Mouse (Mus musculus) frontal cortex, postnatal 36 days (tissue): ENCODE data around the gene Nr2e1.

Experiments
- DNase-seq, 2 experiments: peaks; one replicate each; pipeline ENCODE4 v3.0.0; 2022; ENCODE audit warnings: low spot score in 2 of 2

Gene Nr2e1

GRCm38 (mm10) chr10:42546507-42546906 lies 36.9 kb downstream of the Nr2e1 start:
- DNase-seq: no peak

DNA sequence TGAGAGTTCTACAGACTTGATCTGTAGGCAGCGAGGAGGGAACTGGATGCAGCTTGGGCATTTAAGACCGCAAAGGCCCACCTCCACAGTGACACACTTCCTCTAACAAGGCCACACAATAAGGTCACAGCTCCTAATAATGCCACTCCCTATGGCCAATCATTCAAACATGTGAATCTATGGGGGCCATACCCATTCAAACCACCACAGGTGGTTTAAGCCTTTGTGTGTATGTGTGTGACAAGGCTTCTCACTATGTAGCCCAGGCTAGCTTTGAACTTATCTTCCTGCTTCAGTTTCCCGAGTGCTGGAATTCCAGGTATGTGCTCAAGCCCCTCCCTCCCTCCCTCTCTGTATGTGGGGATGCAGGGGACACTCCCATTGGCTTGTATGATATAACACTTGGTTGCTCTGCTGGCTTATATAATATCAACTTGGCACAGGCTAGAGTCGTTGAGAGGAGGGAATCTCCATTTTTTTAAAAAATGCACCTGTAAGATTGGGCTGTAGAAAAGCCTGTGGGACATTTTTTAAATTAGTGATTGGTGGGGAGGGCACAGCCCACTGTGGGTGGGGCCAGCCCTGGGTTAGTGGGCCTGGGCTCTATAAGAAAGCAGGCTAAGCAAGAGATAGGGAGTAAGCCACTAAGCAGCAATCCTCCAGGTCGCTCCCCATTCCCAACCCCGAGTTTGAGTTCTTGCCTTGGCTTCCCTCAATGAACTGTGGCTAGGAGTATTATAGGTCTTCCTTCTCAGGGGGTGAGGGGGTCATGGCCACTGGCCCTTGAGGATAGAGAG lies 37.5 kb downstream of the Nr2e1 start:
- DNase-seq: no peak

DNA sequence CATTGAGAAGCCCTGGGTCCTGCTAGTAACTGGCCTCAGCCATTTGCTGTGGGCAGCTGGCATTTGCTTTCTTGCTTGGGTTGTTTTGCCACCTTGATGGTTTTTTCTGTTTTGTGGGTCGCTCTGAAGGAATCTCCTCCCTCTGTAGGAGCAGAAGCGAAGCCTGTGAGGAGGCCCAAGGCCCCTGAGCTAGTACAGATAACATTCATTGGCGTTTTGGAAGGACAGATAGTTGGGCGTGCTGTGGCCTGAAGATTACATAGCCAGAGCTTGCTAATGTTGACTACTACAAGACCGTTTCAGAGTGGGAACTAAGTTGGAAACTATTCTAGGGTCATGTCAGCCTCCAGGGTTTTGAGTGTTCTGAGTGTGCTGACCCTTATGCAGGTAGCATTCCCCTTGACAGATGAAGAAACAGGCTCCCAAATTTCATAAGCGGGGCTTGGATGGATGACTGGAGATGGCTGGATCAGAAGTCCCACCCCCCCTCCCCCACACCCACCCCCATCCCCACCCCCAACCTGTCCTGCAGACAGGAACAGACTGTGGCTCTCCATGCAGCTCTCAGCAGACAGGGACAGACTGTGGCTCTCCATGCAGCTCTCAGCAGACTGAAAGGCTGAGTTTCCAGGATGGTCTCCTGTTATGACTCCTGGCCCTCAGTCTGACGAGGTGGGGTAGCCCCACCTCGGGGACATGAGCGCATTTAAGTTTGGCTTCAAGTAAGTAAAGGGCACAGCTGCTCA lies 45.7 kb downstream of the Nr2e1 start:
- no peak for DNase-seq

DNA sequence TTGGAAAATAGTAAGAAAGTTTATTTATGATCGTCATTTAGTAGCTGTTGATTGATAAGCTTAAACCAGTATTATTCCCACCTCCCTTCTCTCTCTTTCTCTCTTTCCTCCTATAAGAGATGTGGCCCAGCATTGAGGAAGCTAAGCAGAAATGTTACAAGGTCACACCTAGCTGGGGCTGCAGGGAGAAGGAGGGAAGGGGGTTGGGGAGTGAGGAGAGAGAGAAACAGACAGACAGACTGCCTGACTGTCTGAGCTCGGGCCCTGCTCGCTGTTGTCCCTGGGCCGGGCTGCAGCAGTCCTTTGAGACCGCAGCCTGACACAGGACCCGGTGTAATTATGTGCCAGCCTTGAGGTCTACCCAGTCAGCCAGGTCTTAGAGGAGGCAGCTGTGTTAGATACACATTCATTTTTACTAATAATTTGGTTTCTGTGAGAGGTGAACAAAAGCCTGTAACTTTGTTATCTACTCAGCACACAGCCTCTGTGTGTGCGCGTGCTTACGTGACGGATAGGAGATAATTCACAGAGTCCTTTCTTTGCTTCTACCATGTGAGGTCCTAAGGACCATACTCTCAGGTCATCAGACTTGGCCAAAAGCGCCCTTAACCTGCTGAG lies 49.5 kb downstream of the Nr2e1 start:
- DNase-seq: no peak

- no peak for DNase-seq
Measured at GRCm38 (mm10) chr10:42525682-42526081, 57.8 kb downstream of the Nr2e1 start.

- no peak for DNase-seq
Measured at GRCm38 (mm10) chr10:42523556-42524162, 59.8 kb downstream of the Nr2e1 start.

- DNase-seq: no peak
Measured at GRCm38 (mm10) chr10:42522912-42523311, 60.5 kb downstream of the Nr2e1 start.

- DNase-seq: no peak
Measured at GRCm38 (mm10) chr10:42521315-42521981, 62.0 kb downstream of the Nr2e1 start.

DNA sequence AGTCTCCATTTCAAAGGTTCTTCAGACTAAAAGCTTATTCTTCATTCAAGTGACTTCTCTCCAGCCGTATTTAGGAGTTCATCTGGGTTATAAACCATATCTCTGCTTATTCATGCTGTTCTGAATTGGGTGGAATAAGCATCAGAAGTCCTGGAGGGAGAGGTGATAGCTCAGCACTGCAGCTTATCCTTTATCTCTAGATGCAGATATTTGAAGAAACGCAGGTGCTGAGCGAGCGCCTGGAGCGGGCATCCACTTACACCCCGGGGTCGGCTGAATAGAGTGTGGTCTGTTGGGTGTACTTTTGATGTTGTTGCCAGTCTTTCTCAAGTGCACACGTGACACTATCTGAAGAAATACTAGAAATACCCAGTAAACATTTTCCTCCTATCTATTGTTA lies 65.1 kb downstream of the Nr2e1 start:
- DNase-seq: no peak

DNA sequence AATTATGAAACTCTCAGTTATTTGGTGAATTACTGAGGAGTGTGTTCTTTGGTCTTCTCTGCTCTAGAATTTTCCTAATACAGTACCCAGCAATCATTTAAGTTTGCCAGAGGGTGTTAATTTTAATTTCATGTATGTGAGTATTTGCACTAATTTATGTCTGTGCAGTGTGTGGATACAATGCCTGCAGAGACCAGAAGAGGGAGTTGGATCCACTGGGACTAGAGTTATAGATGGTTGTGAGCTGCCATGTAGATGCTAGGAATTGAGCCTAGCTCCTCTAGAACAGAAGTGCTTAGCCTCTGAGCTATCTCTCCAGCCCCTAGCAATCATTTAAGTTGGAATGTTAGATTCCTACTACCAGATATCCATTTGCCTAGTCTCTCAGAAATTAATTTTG lies 69.3 kb downstream of the Nr2e1 start:
- no peak for DNase-seq
